Mouse (Mus musculus): Measurements from ENCODE around the gene Proca1. TPM values are rescaled to one million over a fixed set of nuclear protein-coding genes. Genes with fewer than 3 reads are reported as not detected.

Gene Proca1
- polyA plus RNA-seq, 1 experiment from 2014 or later = 8.1 TPM

DNA sequence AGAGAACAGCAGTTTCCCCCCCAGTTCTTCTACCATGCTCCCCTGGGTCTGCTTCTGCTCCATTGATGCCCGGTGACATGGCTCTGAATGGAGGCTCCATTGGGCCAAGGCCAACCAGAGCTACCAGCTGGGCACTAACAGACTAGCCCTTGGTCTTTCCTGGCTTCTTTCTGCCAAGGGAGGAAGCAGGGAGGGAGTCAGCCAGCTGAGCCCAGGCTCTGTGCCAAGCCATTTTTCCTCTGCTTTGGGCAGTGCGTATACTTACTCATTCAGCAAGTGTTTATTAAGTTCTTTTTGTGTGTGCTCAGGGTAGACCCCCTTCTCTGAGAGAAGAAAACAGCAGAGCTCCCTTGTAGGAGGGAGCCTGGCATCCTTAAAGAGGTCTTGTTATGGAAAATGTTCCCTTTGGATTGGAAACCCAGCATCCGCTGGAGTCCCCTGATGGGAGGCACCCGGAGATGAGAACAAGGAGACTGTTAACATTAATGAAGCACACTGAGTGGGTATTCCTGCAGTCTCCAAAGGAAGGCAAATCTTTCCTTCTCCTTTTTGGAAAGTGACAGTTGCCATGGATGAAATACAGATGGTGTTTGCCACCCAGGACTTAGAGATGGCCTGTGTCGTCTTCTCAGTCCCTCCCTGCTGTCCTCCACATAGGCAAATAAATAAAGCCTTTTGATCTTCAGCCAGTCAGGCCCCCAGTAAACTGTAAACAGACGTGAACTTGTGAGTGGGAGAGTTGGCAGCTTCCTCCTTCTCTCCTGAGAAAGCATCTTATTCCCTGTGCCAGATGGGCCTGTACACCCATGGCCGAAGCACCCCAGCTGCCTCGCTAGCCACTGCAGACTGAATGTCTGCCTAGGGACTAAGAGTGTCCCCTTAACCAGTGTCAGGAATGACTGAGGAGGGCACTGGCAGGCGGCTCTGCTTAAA is 40.6 kb upstream of the Proca1 start:
- H3K4me2 ChIP-seq (replicated peaks; ENCODE audit: low read depth, low read length) = 0 out of 2 replicates have a peak overlapping the region, but pooled peaks have one; percentile 11
- H3K36me3 ChIP-seq (ENCODE audit: insufficient read depth, low read length) = 0 out of 2 replicates have a peak, but pooled peaks cover 9% of the 10 kb centered on the region
- WGBS = 26% methylated on average over 9 of the region's 9 CpGs
- DNase-seq (ENCODE audit: low spot score) = peak; percentile 67
- no peak overlapping the region for H3K4me3 ChIP-seq (ENCODE audit: low read depth, low read length)
- TF ChIP-seq CTCF (IDR thresholded peaks at IDR 0.05) = no peak
- no peaks in the 10 kb centered on the region for H3K27me3 ChIP-seq (replicated peaks; ENCODE audit: insufficient read depth, low read length)
- no peaks in the 10 kb centered on the region for H3K9me3 ChIP-seq (ENCODE audit: low read length)
- H3K4me1 ChIP-seq (ENCODE audit: insufficient read depth, low read depth, low read length) = peaks cover 4% of the 10 kb centered on the region; the same call in 1 of the 2 replicates
- H3K9ac ChIP-seq (replicated peaks; ENCODE audit: low read depth) = no peak overlapping the region
- peak; percentile 77 for ATAC-seq
- H3K27ac ChIP-seq (ENCODE audit: low read length) = peak overlapping the region; percentile 74

DNA sequence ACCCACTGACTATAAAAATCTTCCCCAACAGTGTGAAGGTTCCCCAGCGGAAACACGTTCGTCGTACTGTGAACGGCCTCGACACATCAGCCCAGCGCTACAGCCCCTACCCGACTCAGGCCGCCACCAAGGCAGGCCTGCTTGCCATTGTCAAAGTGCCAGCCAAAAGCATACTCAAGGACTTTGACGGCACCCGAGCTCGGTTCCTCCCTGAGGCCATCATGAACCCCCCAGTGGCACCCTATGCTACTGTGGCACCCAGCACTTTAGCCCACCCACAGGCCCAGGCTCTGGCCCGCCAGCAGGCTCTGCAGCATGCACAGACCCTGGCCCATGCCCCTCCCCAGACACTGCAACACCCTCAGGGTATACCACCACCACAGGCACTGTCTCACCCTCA is 39.4 kb upstream of the Proca1 start:
- Histone ChIP-seq H3K9ac (replicated peaks; ENCODE audit: low read depth) (no peak overlapping the region), H3K4me2 (replicated peaks; ENCODE audit: low read depth, low read length) (no peak overlapping the region), H3K27me3 (replicated peaks; ENCODE audit: insufficient read depth, low read length) (no peaks in the 10 kb centered on the region), H3K4me1 (ENCODE audit: insufficient read depth, low read depth, low read length) (peaks cover 4% of the 10 kb centered on the region; the same call in 1 of the 2 replicates), H3K36me3 (ENCODE audit: insufficient read depth, low read length) (0 out of 2 replicates have a peak, but pooled peaks cover 9% of the 10 kb centered on the region), H3K9me3 (ENCODE audit: low read length) (no peaks in the 10 kb centered on the region), H3K27ac (ENCODE audit: low read length) (peak overlapping the region; percentile 74; the same call in 1 of the 2 replicates), H3K4me3 (ENCODE audit: low read depth, low read length) (no peak overlapping the region)
- DNase-seq (ENCODE audit: low spot score) (no peak), ATAC-seq (no peak)
- TF ChIP-seq CTCF (IDR thresholded peaks at IDR 0.05) = no peak
- WGBS = 66% methylated on average over 13 of the region's 13 CpGs

GRCm38 (mm10) chr11:78155674-78156073 is 37.5 kb upstream of the Proca1 start:
- Histone ChIP-seq H3K4me3 (ENCODE audit: low read depth, low read length) (no peak overlapping the region), H3K4me1 (ENCODE audit: insufficient read depth, low read depth, low read length) (peaks cover 8% of the 10 kb centered on the region; the same call in 1 of the 2 replicates), H3K27me3 (replicated peaks; ENCODE audit: insufficient read depth, low read length) (no peaks in the 10 kb centered on the region), H3K36me3 (ENCODE audit: insufficient read depth, low read length) (0 out of 2 replicates have a peak, but pooled peaks cover 4% of the 10 kb centered on the region), H3K9me3 (ENCODE audit: low read length) (no peaks in the 10 kb centered on the region), H3K4me2 (replicated peaks; ENCODE audit: low read depth, low read length) (no peak overlapping the region), H3K27ac (ENCODE audit: low read length) (no peak overlapping the region), H3K9ac (replicated peaks; ENCODE audit: low read depth) (no peak overlapping the region)
- WGBS = 80% methylated on average over 5 of the region's 5 CpGs
- DNase-seq (ENCODE audit: low spot score) (no peak), ATAC-seq (no peak)
- no peak for TF ChIP-seq EP300 (IDR thresholded peaks at IDR 0.05)
- no peak for TF ChIP-seq CTCF (IDR thresholded peaks at IDR 0.05)

DNA sequence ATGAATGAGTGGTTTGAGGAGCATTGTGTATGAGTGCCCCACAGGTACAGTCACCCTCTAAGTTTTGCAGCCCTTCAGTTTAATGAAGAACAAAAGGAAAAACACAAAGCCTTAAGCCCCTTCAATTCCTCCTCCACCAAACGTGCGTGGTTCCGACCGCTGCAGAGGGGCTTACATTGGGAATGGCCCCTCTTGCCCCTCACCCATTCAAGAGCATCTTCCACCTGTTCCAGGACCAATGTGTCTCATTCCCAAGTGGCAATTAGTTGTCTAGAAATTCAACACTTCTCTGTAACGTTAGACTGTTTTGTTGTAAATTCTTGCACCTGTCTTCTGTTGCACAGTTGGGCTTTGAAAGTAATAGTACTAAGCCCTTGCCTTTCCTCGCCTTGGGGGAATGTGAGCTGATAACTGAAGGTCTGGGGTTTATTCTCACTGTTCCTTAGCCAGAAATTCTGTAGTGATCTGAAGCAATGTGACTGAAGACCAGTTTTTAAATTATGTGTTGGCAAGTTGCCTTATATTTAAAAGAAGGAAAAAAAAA is 37.0 kb upstream of the Proca1 start:
- no peak for ATAC-seq
- H3K36me3 ChIP-seq (ENCODE audit: insufficient read depth, low read length) = 0 out of 2 replicates have a peak, but pooled peaks cover 4% of the 10 kb centered on the region

GRCm38 (mm10) chr11:78159096-78159495 is 34.1 kb upstream of the Proca1 start:
- H3K27ac ChIP-seq (ENCODE audit: low read length) = no peak overlapping the region
- peak; percentile 99 for TF ChIP-seq CTCF (IDR thresholded peaks at IDR 0.05)
- no peak for TF ChIP-seq EP300 (IDR thresholded peaks at IDR 0.05)
- no peak overlapping the region for H3K9ac ChIP-seq (replicated peaks; ENCODE audit: low read depth)
- 12% methylated on average over 2 of the region's 2 CpGs for WGBS
- DNase-seq (ENCODE audit: low spot score) (peak; percentile 94), ATAC-seq (peak; percentile 68)
- H3K9me3 ChIP-seq (ENCODE audit: low read length) = no peaks in the 10 kb centered on the region
- 0 out of 2 replicates have a peak, but pooled peaks cover 4% of the 10 kb centered on the region for H3K36me3 ChIP-seq (ENCODE audit: insufficient read depth, low read length)
- peaks cover 14% of the 10 kb centered on the region; the same call in 1 of the 2 replicates for H3K4me1 ChIP-seq (ENCODE audit: insufficient read depth, low read depth, low read length)
- no peaks in the 10 kb centered on the region for H3K27me3 ChIP-seq (replicated peaks; ENCODE audit: insufficient read depth, low read length)
- no peak overlapping the region for H3K4me2 ChIP-seq (replicated peaks; ENCODE audit: low read depth, low read length)
- H3K4me3 ChIP-seq (ENCODE audit: low read depth, low read length) = no peak overlapping the region

More for the DNA sequence above, 37.0 kb upstream of the Proca1 start:
- Histone ChIP-seq H3K27me3 (replicated peaks; ENCODE audit: insufficient read depth, low read length) (no peaks in the 10 kb centered on the region), H3K9ac (replicated peaks; ENCODE audit: low read depth) (no peak overlapping the region), H3K4me3 (ENCODE audit: low read depth, low read length) (no peak overlapping the region), H3K4me1 (ENCODE audit: insufficient read depth, low read depth, low read length) (peaks cover 8% of the 10 kb centered on the region; the same call in 1 of the 2 replicates), H3K9me3 (ENCODE audit: low read length) (no peaks in the 10 kb centered on the region), H3K27ac (ENCODE audit: low read length) (no peak overlapping the region), H3K4me2 (replicated peaks; ENCODE audit: low read depth, low read length) (no peak overlapping the region)
- TF ChIP-seq CTCF (IDR thresholded peaks at IDR 0.05) = no peak
- no peak for TF ChIP-seq EP300 (IDR thresholded peaks at IDR 0.05)
- 66% methylated on average over 6 of the region's 6 CpGs for WGBS
- no peak for DNase-seq (ENCODE audit: low spot score)

DNA sequence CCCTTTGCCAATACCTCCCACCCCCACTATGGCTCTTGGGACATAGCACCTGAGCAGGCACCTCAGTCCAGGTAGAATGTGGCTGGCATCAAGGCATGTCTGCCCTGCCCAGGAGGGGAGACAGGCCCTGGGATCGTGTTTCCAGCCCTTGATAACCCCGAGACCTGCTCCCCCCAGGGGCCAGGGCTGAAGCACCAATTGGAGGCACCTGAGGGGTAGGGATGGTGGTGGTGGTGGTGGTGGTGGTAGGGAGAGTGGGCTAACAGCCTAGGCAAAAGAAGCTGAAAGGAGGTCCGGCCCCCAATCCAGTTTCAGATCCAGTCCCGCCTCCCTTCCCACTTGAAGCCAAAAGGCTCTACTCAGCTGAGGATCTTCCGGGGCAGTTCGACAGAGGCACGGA is 33.6 kb upstream of the Proca1 start:
- 44% methylated on average over 7 of the region's 7 CpGs for WGBS
- peaks cover 14% of the 10 kb centered on the region; the same call in 1 of the 2 replicates for H3K4me1 ChIP-seq (ENCODE audit: insufficient read depth, low read depth, low read length)
- no peak for ATAC-seq

More for the DNA sequence above, 33.6 kb upstream of the Proca1 start:
- Histone ChIP-seq H3K9ac (replicated peaks; ENCODE audit: low read depth) (no peak overlapping the region), H3K4me3 (ENCODE audit: low read depth, low read length) (no peak overlapping the region), H3K4me2 (replicated peaks; ENCODE audit: low read depth, low read length) (no peak overlapping the region), H3K9me3 (ENCODE audit: low read length) (no peaks in the 10 kb centered on the region), H3K27me3 (replicated peaks; ENCODE audit: insufficient read depth, low read length) (no peaks in the 10 kb centered on the region), H3K36me3 (ENCODE audit: insufficient read depth, low read length) (0 out of 2 replicates have a peak, but pooled peaks cover 4% of the 10 kb centered on the region), H3K27ac (ENCODE audit: low read length) (no peak overlapping the region)
- DNase-seq (ENCODE audit: low spot score) = no peak
- TF ChIP-seq EP300 (IDR thresholded peaks at IDR 0.05) = no peak
- TF ChIP-seq CTCF (IDR thresholded peaks at IDR 0.05) = no peak
